Mouse (Mus musculus): ENCODE data around the gene Draxin. TPM values are rescaled to one million over a fixed set of nuclear protein-coding genes. Genes with fewer than 3 reads are reported as not detected.

The Draxin gene
- polyA plus RNA-seq, 1 experiment from 2014 or later: 12.0 TPM

DNA sequence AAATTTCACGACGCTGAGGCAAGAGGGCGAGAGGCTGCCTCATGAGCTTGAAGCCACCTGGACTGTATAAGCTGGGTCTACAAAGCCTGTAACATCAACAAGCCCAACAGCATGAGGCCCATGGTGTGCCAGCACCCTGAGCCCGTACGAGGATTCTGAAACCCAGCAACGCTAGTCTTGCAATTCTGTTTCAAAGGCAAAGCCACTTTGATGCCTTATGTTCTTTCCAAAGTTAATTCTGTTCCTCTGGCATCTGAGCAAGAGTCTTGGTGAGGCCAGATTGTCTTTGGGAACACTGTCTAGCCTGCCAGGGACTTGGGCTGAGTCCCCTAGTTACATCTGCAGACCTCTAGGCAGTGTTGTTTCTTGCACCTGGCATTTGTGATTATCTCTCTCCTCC lies 71.5 kb downstream of the Draxin start:
- Histone ChIP-seq H3K4me2 (ENCODE audit: low read length) (no peak overlapping the region), H3K27ac (ENCODE audit: low read depth, low read length) (no peak overlapping the region), H3K36me3 (ENCODE audit: control insufficient read depth, insufficient read depth, low read length) (peaks cover 26% of the 10 kb centered on the region), H3K9ac (ENCODE audit: low read depth, low read length) (no peak overlapping the region), H3K4me3 (ENCODE audit: low read length) (no peak overlapping the region), H3K9me3 (ENCODE audit: control insufficient read depth, low read length) (no peaks in the 10 kb centered on the region), H3K27me3 (replicated peaks; ENCODE audit: control insufficient read depth, insufficient read depth, low read length) (no peaks in the 10 kb centered on the region), H3K4me1 (ENCODE audit: control insufficient read depth, insufficient read depth, low read depth, low read length) (no peaks in the 10 kb centered on the region)
- WGBS: 87% methylated on average over 6 of the region's 6 CpGs
- ATAC-seq: no peak

GRCm38 (mm10) chr4:148058218-148058819 lies 72.2 kb downstream of the Draxin start:
- Histone ChIP-seq H3K4me2 (ENCODE audit: low read length) (no peak overlapping the region), H3K9me3 (ENCODE audit: control insufficient read depth, low read length) (no peaks in the 10 kb centered on the region), H3K9ac (ENCODE audit: low read depth, low read length) (no peak overlapping the region), H3K4me3 (ENCODE audit: low read length) (no peak overlapping the region), H3K27me3 (replicated peaks; ENCODE audit: control insufficient read depth, insufficient read depth, low read length) (no peaks in the 10 kb centered on the region), H3K36me3 (ENCODE audit: control insufficient read depth, insufficient read depth, low read length) (peaks cover 26% of the 10 kb centered on the region), H3K4me1 (ENCODE audit: control insufficient read depth, insufficient read depth, low read depth, low read length) (no peaks in the 10 kb centered on the region), H3K27ac (ENCODE audit: low read depth, low read length) (no peak overlapping the region)
- 89% methylated on average over 9 of the region's 9 CpGs for WGBS
- no peak for ATAC-seq

DNA sequence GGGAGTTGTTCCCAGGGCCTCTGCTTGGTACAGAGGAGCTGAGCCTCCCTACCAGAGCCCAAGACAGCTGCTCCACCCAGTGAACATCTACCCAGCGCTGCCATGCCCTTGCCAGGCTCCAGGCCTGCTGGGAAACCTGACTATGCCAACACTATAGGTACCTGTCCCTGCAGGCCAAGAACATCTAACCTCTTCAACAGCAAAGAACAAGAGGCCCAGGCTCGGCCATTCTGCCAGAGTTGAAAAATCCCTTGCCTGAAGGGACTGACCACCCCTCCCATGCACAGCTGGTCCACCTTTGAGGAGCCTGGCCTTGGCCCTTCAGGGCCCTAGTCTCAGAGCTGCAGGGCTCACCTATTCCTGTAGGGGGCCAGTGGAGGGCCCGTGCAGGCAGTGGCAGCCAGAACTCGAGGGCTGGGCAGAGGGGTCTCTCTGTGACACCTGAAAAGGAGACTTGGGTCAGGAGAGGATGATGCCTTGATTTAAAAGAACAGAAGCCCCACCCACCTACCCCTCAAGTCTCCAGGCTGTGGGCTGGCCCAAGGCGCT lies 72.8 kb downstream of the Draxin start:
- Histone ChIP-seq H3K27ac (ENCODE audit: low read depth, low read length) (no peak overlapping the region), H3K27me3 (replicated peaks; ENCODE audit: control insufficient read depth, insufficient read depth, low read length) (no peaks in the 10 kb centered on the region), H3K4me1 (ENCODE audit: control insufficient read depth, insufficient read depth, low read depth, low read length) (no peaks in the 10 kb centered on the region), H3K36me3 (ENCODE audit: control insufficient read depth, insufficient read depth, low read length) (peaks cover 31% of the 10 kb centered on the region), H3K9me3 (ENCODE audit: control insufficient read depth, low read length) (no peaks in the 10 kb centered on the region), H3K4me3 (ENCODE audit: low read length) (no peak overlapping the region), H3K9ac (ENCODE audit: low read depth, low read length) (no peak overlapping the region), H3K4me2 (ENCODE audit: low read length) (no peak overlapping the region)
- WGBS: 65% methylated on average over 5 of the region's 5 CpGs
- no peak for ATAC-seq

DNA sequence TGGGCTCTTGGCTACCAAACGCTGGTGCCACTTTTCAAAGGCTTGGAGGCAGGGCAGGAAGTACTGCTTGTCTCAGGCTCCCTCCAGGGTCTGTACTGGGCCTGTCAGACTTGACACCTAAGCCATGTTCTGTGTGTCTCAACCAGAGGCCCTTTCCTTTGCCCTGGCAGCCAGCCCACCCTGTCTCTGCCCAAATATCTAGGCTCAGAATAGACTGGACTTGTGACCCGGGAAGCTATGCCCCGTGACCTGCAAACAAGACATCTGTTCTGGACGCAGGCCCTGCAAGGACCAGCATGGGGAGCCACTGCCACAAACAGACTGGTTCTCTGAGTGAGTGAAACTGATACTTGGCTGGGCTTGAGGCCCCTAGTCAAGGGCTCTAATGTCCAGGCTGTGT lies 73.7 kb downstream of the Draxin start:
- H3K9me3 ChIP-seq (ENCODE audit: control insufficient read depth, low read length): no peaks in the 10 kb centered on the region
- H3K4me3 ChIP-seq (ENCODE audit: low read length): no peak overlapping the region
- H3K27me3 ChIP-seq (replicated peaks; ENCODE audit: control insufficient read depth, insufficient read depth, low read length): no peaks in the 10 kb centered on the region
- no peak overlapping the region for H3K4me2 ChIP-seq (ENCODE audit: low read length)
- H3K27ac ChIP-seq (ENCODE audit: low read depth, low read length): peak overlapping the region; percentile 29; the same call in 1 of the 2 replicates
- H3K4me1 ChIP-seq (ENCODE audit: control insufficient read depth, insufficient read depth, low read depth, low read length): no peaks in the 10 kb centered on the region
- WGBS: 92% methylated on average over 4 of the region's 4 CpGs
- no peak for ATAC-seq
- H3K36me3 ChIP-seq (ENCODE audit: control insufficient read depth, insufficient read depth, low read length): peaks cover 40% of the 10 kb centered on the region
- H3K9ac ChIP-seq (ENCODE audit: low read depth, low read length): no peak overlapping the region

- Histone ChIP-seq H3K27me3 (replicated peaks; ENCODE audit: control insufficient read depth, insufficient read depth, low read length) (no peaks in the 10 kb centered on the region), H3K9ac (ENCODE audit: low read depth, low read length) (0 out of 2 replicates have a peak overlapping the region, but pooled peaks have one; percentile 27), H3K36me3 (ENCODE audit: control insufficient read depth, insufficient read depth, low read length) (peaks cover 44% of the 10 kb centered on the region), H3K9me3 (ENCODE audit: control insufficient read depth, low read length) (no peaks in the 10 kb centered on the region), H3K4me2 (ENCODE audit: low read length) (no peak overlapping the region), H3K27ac (ENCODE audit: low read depth, low read length) (peak overlapping the region; percentile 29; the same call in 1 of the 2 replicates), H3K4me1 (ENCODE audit: control insufficient read depth, insufficient read depth, low read depth, low read length) (no peaks in the 10 kb centered on the region), H3K4me3 (ENCODE audit: low read length) (no peak overlapping the region)
- WGBS: 84% methylated on average over 7 of the region's 7 CpGs
- no peak for ATAC-seq
These were observed 74.3 kb downstream of the Draxin start for GRCm38 (mm10) chr4:148056246-148056645.

DNA sequence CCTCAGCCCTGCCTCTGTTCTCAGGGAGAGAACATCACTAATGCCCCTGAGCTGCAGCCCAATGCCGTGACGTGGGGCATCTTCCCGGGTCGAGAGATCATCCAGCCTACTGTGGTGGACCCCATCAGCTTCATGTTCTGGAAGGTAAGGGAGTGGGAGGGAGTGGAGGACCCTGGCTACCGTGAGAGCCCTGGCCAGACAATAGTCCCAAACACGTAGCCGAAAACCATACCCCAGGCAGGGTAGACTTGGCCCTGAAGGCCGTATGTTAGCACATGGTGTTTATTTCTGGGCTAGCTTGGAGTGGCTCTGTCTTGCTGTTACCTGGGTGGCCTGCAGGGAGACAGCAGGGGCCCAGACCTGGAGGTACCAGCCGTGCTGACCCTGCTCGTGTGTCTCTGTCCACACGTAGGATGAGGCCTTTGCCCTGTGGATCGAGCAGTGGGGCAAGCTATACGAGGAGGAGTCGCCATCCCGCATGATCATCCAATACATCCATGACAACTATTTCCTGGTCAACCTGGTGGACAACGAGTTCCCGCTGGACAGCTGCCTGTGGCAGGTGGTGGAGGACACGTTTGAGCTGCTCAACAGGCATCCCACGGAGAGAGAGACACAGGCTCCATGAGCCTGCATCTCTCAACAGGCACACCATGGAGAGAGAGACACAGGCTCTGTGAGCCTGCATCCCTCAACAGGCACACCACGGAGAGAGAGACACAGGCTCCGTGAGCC lies 75.4 kb downstream of the Draxin start:
- Histone ChIP-seq H3K9ac (ENCODE audit: low read depth, low read length) (no peak overlapping the region), H3K4me2 (ENCODE audit: low read length) (no peak overlapping the region), H3K4me1 (ENCODE audit: control insufficient read depth, insufficient read depth, low read depth, low read length) (no peaks in the 10 kb centered on the region), H3K9me3 (ENCODE audit: control insufficient read depth, low read length) (no peaks in the 10 kb centered on the region), H3K4me3 (ENCODE audit: low read length) (no peak overlapping the region), H3K36me3 (ENCODE audit: control insufficient read depth, insufficient read depth, low read length) (peaks cover 44% of the 10 kb centered on the region), H3K27me3 (replicated peaks; ENCODE audit: control insufficient read depth, insufficient read depth, low read length) (no peaks in the 10 kb centered on the region), H3K27ac (ENCODE audit: low read depth, low read length) (no peak overlapping the region)
- ATAC-seq: no peak
- 89% methylated on average over 21 of the region's 21 CpGs for WGBS

- Histone ChIP-seq H3K4me3 (ENCODE audit: low read length) (no peak overlapping the region), H3K4me2 (ENCODE audit: low read length) (no peak overlapping the region), H3K27ac (ENCODE audit: low read depth, low read length) (no peak overlapping the region), H3K27me3 (replicated peaks; ENCODE audit: control insufficient read depth, insufficient read depth, low read length) (no peaks in the 10 kb centered on the region), H3K9ac (ENCODE audit: low read depth, low read length) (no peak overlapping the region), H3K9me3 (ENCODE audit: control insufficient read depth, low read length) (no peaks in the 10 kb centered on the region), H3K36me3 (ENCODE audit: control insufficient read depth, insufficient read depth, low read length) (peaks cover 45% of the 10 kb centered on the region), H3K4me1 (ENCODE audit: control insufficient read depth, insufficient read depth, low read depth, low read length) (no peaks in the 10 kb centered on the region)
- ATAC-seq: no peak; the same call in 1 of the 2 replicates
- 83% methylated on average over 12 of the region's 12 CpGs for WGBS
These were observed 77.0 kb downstream of the Draxin start for GRCm38 (mm10) chr4:148053417-148053920.

GRCm38 (mm10) chr4:148052976-148053375 lies 77.5 kb downstream of the Draxin start:
- 82% methylated on average over 2 of the region's 2 CpGs for WGBS

DNA sequence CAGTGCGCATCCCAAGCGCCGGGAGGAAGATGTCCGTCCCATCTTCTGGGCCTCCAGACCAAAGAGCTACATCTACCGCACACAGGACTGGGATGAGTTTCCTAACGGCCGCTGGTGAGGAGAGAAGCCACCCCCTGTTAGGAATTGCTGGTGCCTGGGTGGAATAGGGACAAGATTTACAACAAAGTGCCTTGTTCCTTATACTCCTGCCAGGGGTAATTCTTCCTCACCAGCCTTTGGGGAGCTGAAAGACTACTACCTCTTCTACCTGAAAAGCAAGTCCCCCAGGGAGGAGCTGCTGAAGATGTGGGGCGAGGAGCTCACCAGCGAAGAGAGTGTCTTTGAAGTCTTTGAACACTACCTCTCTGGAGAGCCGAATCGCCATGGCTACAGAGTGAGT lies 78.6 kb downstream of the Draxin start:
- Histone ChIP-seq H3K9me3 (ENCODE audit: control insufficient read depth, low read length) (no peaks in the 10 kb centered on the region), H3K36me3 (ENCODE audit: control insufficient read depth, insufficient read depth, low read length) (peaks cover 45% of the 10 kb centered on the region), H3K4me1 (ENCODE audit: control insufficient read depth, insufficient read depth, low read depth, low read length) (no peaks in the 10 kb centered on the region), H3K9ac (ENCODE audit: low read depth, low read length) (no peak overlapping the region), H3K4me3 (ENCODE audit: low read length) (no peak overlapping the region), H3K27me3 (replicated peaks; ENCODE audit: control insufficient read depth, insufficient read depth, low read length) (no peaks in the 10 kb centered on the region), H3K4me2 (ENCODE audit: low read length) (no peak overlapping the region), H3K27ac (ENCODE audit: low read depth, low read length) (no peak overlapping the region)
- WGBS: 89% methylated on average over 11 of the region's 11 CpGs
- ATAC-seq: no peak

More at GRCm38 (mm10) chr4:148052976-148053375, 77.5 kb downstream of the Draxin start:
- Histone ChIP-seq H3K4me3 (ENCODE audit: low read length) (no peak overlapping the region), H3K27ac (ENCODE audit: low read depth, low read length) (no peak overlapping the region), H3K9ac (ENCODE audit: low read depth, low read length) (no peak overlapping the region), H3K4me1 (ENCODE audit: control insufficient read depth, insufficient read depth, low read depth, low read length) (no peaks in the 10 kb centered on the region), H3K4me2 (ENCODE audit: low read length) (no peak overlapping the region), H3K9me3 (ENCODE audit: control insufficient read depth, low read length) (no peaks in the 10 kb centered on the region), H3K27me3 (replicated peaks; ENCODE audit: control insufficient read depth, insufficient read depth, low read length) (no peaks in the 10 kb centered on the region), H3K36me3 (ENCODE audit: control insufficient read depth, insufficient read depth, low read length) (peaks cover 50% of the 10 kb centered on the region)
- no peak for ATAC-seq

Data from hindbrain, embryonic 16.5 days (tissue).